Mouse (Mus musculus) bone marrow macrophage, adult 2 months (primary cell): ENCODE results near the gene Csnk1e.

ENCODE experiments used
- CTCF ChIP-seq: IDR thresholded peaks from 2 replicates; pipeline ENCODE4 v1.5.1; 2012; ENCODE audit warnings: low read depth, mild to moderate bottlenecking, low read length, moderate library complexity
- POLR2A ChIP-seq: IDR thresholded peaks from 2 replicates; pipeline ENCODE4 v1.6.1; 2012; ENCODE audit warnings: mild to moderate bottlenecking, low read depth, low read length, borderline replicate concordance

GRCm38 (mm10) chr15:79503438-79503837 is 48.1 kb upstream of the Csnk1e start:
- no peak for TF ChIP-seq CTCF
- TF ChIP-seq POLR2A = no peak
